ENCODE assay signal across 23 mouse cellular contexts in the genomic region with DNA sequence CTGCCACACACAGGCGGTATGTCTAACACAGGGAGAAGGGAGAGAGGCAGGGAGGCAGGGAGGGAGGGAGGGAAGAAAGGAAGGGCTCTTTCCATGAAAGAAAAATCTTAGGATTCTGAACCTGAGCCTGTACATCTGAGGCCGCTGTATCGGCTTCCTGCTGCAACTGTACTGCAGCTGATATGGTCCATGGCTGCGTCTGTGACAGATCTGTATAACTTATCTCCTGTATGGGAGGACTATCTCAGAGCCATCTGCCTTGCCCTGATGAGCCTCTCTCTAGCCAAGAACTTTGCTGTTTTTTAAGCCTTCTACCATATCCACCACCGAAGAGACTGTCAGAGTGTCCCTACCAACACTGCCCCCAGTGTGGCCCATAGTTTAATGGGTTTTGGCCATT. TPM values are rescaled to one million over a fixed set of nuclear protein-coding genes. Genes with fewer than 3 reads are reported as not detected.
DNase-seq lines count a peak whose midpoint lies in the region; ATAC-seq and TF ChIP-seq lines count a peak whose summit lies in the region.
"Had no signal": no experiment of that assay in that cellular context is flagged by ENCODE, and none has a peak within 500 bp of the region (broad histone marks: within the 10 kb centered on the region; RNA-seq: fewer than 3 reads in every experiment).

No protein-coding gene starts in this region.

- 94% methylated on average over 5 of the region's 5 CpGs for WGBS in stomach, embryonic 15.5 days
- WGBS in stomach, postnatal 0 days = 94% methylated on average over 5 of the region's 5 CpGs
- 52% methylated on average over 5 of the region's 5 CpGs for WGBS in liver, embryonic 12.5 days (ENCODE audit: insufficient replicate concordance)
- 32% methylated on average over 5 of the region's 5 CpGs for WGBS in liver, embryonic 16.5 days (ENCODE audit: insufficient replicate concordance)
- 94% methylated on average over 5 of the region's 5 CpGs for WGBS in hindbrain, embryonic 16.5 days

- no peaks in the 10 kb centered on the region for H3K4me1 ChIP-seq in stomach, embryonic 15.5 days
- no peaks in the 10 kb centered on the region for H3K4me1 ChIP-seq in stomach, postnatal 0 days (replicated peaks; ENCODE audit: control insufficient read depth, insufficient read depth)
- H3K4me1 ChIP-seq in liver, embryonic 12.5 days = peaks cover 22% of the 10 kb centered on the region
- H3K4me1 ChIP-seq in liver, embryonic 16.5 days (ENCODE audit: control insufficient read depth, low read depth, low read length) = peaks cover 19% of the 10 kb centered on the region
- no peaks in the 10 kb centered on the region for H3K4me1 ChIP-seq in hindbrain, embryonic 16.5 days (ENCODE audit: control insufficient read depth, insufficient read depth, low read depth, low read length)
- H3K4me1 ChIP-seq: embryonic facial prominence, embryonic 10.5 days; forebrain, embryonic 15.5 days; heart, embryonic 10.5 days had no signal

- no peak for TF ChIP-seq CTCF in stomach, postnatal 0 days (IDR thresholded peaks at IDR 0.05; ENCODE audit: low read depth)

- H3K9me3 ChIP-seq in stomach, embryonic 15.5 days = no peaks in the 10 kb centered on the region
- H3K9me3 ChIP-seq in stomach, postnatal 0 days (ENCODE audit: control insufficient read depth, low read length) = no peaks in the 10 kb centered on the region
- H3K9me3 ChIP-seq in liver, embryonic 12.5 days (replicated peaks) = no peaks in the 10 kb centered on the region
- no peaks in the 10 kb centered on the region for H3K9me3 ChIP-seq in liver, embryonic 16.5 days (replicated peaks; ENCODE audit: control insufficient read depth, low read length)
- H3K9me3 ChIP-seq in hindbrain, embryonic 16.5 days (ENCODE audit: control insufficient read depth, low read length) = no peaks in the 10 kb centered on the region
- H3K9me3 ChIP-seq: embryonic facial prominence, embryonic 10.5 days; forebrain, embryonic 15.5 days; G1E; heart, embryonic 10.5 days had no signal

- H3K4me2 ChIP-seq in stomach, embryonic 15.5 days = no peak overlapping the region
- H3K4me2 ChIP-seq in stomach, postnatal 0 days (replicated peaks; ENCODE audit: low read depth) = no peak overlapping the region
- peak overlapping the region; percentile 52 for H3K4me2 ChIP-seq in liver, embryonic 12.5 days
- peak overlapping the region; percentile 54 for H3K4me2 ChIP-seq in liver, embryonic 16.5 days (ENCODE audit: low read depth, low read length)
- no peak overlapping the region for H3K4me2 ChIP-seq in hindbrain, embryonic 16.5 days (ENCODE audit: low read length)
- H3K4me2 ChIP-seq: forebrain, embryonic 15.5 days; hindbrain, embryonic 14.5 days had no signal

- H3K36me3 ChIP-seq in stomach, embryonic 15.5 days = peaks cover 22% of the 10 kb centered on the region
- H3K36me3 ChIP-seq in stomach, postnatal 0 days (ENCODE audit: control insufficient read depth, insufficient read depth, low read length) = peaks cover 15% of the 10 kb centered on the region; the same call in 1 of the 2 replicates
- H3K36me3 ChIP-seq in liver, embryonic 12.5 days = peaks cover 60% of the 10 kb centered on the region
- H3K36me3 ChIP-seq in liver, embryonic 16.5 days (ENCODE audit: control insufficient read depth, insufficient read depth) = peaks cover 4% of the 10 kb centered on the region; the same call in 1 of the 2 replicates
- H3K36me3 ChIP-seq in hindbrain, embryonic 16.5 days (ENCODE audit: control insufficient read depth, insufficient read depth, low read length) = peaks cover 50% of the 10 kb centered on the region

- no peak overlapping the region for H3K9ac ChIP-seq in stomach, embryonic 15.5 days
- H3K9ac ChIP-seq in stomach, postnatal 0 days (ENCODE audit: low read length) = no peak overlapping the region
- peak overlapping the region; percentile 2; the same call in 1 of the 2 replicates for H3K9ac ChIP-seq in liver, embryonic 12.5 days
- no peak overlapping the region for H3K9ac ChIP-seq in liver, embryonic 16.5 days (ENCODE audit: low read depth, low read length)
- no peak overlapping the region for H3K9ac ChIP-seq in hindbrain, embryonic 16.5 days (ENCODE audit: low read depth, low read length)
- H3K9ac ChIP-seq: forebrain, embryonic 15.5 days; hindbrain, embryonic 14.5 days had no signal

- ATAC-seq in stomach, embryonic 15.5 days (ENCODE audit: insufficient read depth, low FRiP score, low read depth) = peak; percentile 85; the same call in 1 of the 2 replicates
- no peak for ATAC-seq in stomach, postnatal 0 days (ENCODE audit: low FRiP score, low TSS enrichment)
- ATAC-seq in liver, embryonic 12.5 days = peak; percentile 98
- peak; percentile 99 for ATAC-seq in liver, embryonic 16.5 days (ENCODE audit: low read depth)
- no peak for ATAC-seq in hindbrain, embryonic 16.5 days
- ATAC-seq: CD4-positive, CD25-positive, alpha-beta regulatory T cell, adult 4 months; forebrain, embryonic 15.5 days had no signal

- H3K4me3 ChIP-seq in stomach, embryonic 15.5 days (replicated peaks) = no peak overlapping the region
- H3K4me3 ChIP-seq in stomach, postnatal 0 days (ENCODE audit: low read depth, low read length) = no peak overlapping the region
- no peak overlapping the region for H3K4me3 ChIP-seq in liver, embryonic 12.5 days
- H3K4me3 ChIP-seq in liver, embryonic 16.5 days (ENCODE audit: low read depth, low read length) = no peak overlapping the region
- no peak overlapping the region for H3K4me3 ChIP-seq in hindbrain, embryonic 16.5 days (ENCODE audit: low read length)
- H3K4me3 ChIP-seq: embryonic facial prominence, embryonic 10.5 days; erythroblast, embryonic 14.5 days; forebrain, embryonic 15.5 days; heart, embryonic 10.5 days had no signal

- no peak overlapping the region for H3K27ac ChIP-seq in stomach, embryonic 15.5 days
- no peak overlapping the region for H3K27ac ChIP-seq in stomach, postnatal 0 days (replicated peaks)
- peak overlapping the region; percentile 78 for H3K27ac ChIP-seq in liver, embryonic 12.5 days
- peak overlapping the region; percentile 71 for H3K27ac ChIP-seq in liver, embryonic 16.5 days (ENCODE audit: low read length)
- no peak overlapping the region for H3K27ac ChIP-seq in hindbrain, embryonic 16.5 days (ENCODE audit: low read depth, low read length)
- H3K27ac ChIP-seq: embryonic facial prominence, embryonic 10.5 days; forebrain, embryonic 15.5 days; heart, embryonic 10.5 days; hindbrain, embryonic 14.5 days had no signal

- no peak for DNase-seq in stomach, postnatal 0 days (ENCODE audit: low spot score)
- no peak for DNase-seq in kidney, postnatal 36 days
- no peak for DNase-seq in spleen, adult 12 weeks (ENCODE audit: low spot score)
- DNase-seq in frontal cortex, postnatal 36 days (ENCODE audit: low spot score in 2 of 2) = no peak
- DNase-seq: adrenal gland, postnatal 14 days; B cell, adult 2 months; cerebellum, adult 18-20 months; cerebellum, adult 9-11 months; cerebellum, postnatal 36 days; gastrocnemius, postnatal 10 days; heart, adult 18-20 months; heart, postnatal 10 days had no signal

- H3K27me3 ChIP-seq in stomach, embryonic 15.5 days (replicated peaks) = no peaks in the 10 kb centered on the region
- H3K27me3 ChIP-seq in stomach, postnatal 0 days (ENCODE audit: control insufficient read depth, insufficient read depth, low read length) = no peaks in the 10 kb centered on the region
- no peaks in the 10 kb centered on the region for H3K27me3 ChIP-seq in liver, embryonic 12.5 days (replicated peaks)
- H3K27me3 ChIP-seq in liver, embryonic 16.5 days (ENCODE audit: control insufficient read depth, insufficient read depth, low read depth, low read length) = no peaks in the 10 kb centered on the region
- H3K27me3 ChIP-seq in hindbrain, embryonic 16.5 days (replicated peaks; ENCODE audit: control insufficient read depth, insufficient read depth, low read length) = no peaks in the 10 kb centered on the region
- H3K27me3 ChIP-seq: forebrain, embryonic 15.5 days had no signal

- no peak for TF ChIP-seq EP300 in stomach, postnatal 0 days (optimal IDR thresholded peaks at IDR 0.05)

RNA-seq across cellular contexts. Expression of a gene that starts 14.9 kb away (rescaled TPM):
- 35.6 and 36.7 TPM in 2 replicates for polyA plus RNA-seq in stomach, embryonic 15.5 days (2015; fragmentation: Nextera tagmentation; extraction: Ambion mirVana)
- polyA plus RNA-seq in stomach, postnatal 0 days (2015; fragmentation: Nextera tagmentation; extraction: Ambion mirVana) = 14.4 and 16.5 TPM in 2 replicates
- 59.8 and 64.6 TPM in 2 replicates for polyA plus RNA-seq in liver, embryonic 12.5 days (2016; fragmentation: Nextera tagmentation; extraction: Ambion mirVana)
- polyA plus RNA-seq in liver, embryonic 16.5 days (2015; fragmentation: Nextera tagmentation; extraction: Ambion mirVana) = 41.9 and 42.0 TPM in 2 replicates
- polyA plus RNA-seq in hindbrain, embryonic 16.5 days (2015; fragmentation: Nextera tagmentation; extraction: Ambion mirVana) = 21.3 and 26.8 TPM in 2 replicates

Comparison
In these comparisons a context has a peak if more than half of its experiments do, and no peak if none do; other contexts are left out.
1. ATAC-seq: peak in stomach, embryonic 15.5 days (single experiment), liver, embryonic 12.5 days (single experiment) and liver, embryonic 16.5 days (single experiment); none in stomach, postnatal 0 days (single experiment) and hindbrain, embryonic 16.5 days (single experiment).
2. H3K27ac ChIP-seq: peak in liver, embryonic 12.5 days (single experiment) and liver, embryonic 16.5 days (single experiment); none in stomach, embryonic 15.5 days (single experiment), stomach, postnatal 0 days (single experiment) and hindbrain, embryonic 16.5 days (single experiment).
3. H3K4me2 ChIP-seq: peak in liver, embryonic 12.5 days (single experiment) and liver, embryonic 16.5 days (single experiment); none in stomach, embryonic 15.5 days (single experiment), stomach, postnatal 0 days (single experiment) and hindbrain, embryonic 16.5 days (single experiment).